Mouse (Mus musculus): ENCODE measurements around the gene Sdr39u1. TPM values are rescaled to one million over a fixed set of nuclear protein-coding genes. Genes with fewer than 3 reads are reported as not detected.

The Sdr39u1 gene
- 7.9 and 13.2 TPM in 2 replicates for polyA plus RNA-seq (2011; ENCODE audit: insufficient read depth, insufficient read length, low read depth, missing spikeins)

DNA sequence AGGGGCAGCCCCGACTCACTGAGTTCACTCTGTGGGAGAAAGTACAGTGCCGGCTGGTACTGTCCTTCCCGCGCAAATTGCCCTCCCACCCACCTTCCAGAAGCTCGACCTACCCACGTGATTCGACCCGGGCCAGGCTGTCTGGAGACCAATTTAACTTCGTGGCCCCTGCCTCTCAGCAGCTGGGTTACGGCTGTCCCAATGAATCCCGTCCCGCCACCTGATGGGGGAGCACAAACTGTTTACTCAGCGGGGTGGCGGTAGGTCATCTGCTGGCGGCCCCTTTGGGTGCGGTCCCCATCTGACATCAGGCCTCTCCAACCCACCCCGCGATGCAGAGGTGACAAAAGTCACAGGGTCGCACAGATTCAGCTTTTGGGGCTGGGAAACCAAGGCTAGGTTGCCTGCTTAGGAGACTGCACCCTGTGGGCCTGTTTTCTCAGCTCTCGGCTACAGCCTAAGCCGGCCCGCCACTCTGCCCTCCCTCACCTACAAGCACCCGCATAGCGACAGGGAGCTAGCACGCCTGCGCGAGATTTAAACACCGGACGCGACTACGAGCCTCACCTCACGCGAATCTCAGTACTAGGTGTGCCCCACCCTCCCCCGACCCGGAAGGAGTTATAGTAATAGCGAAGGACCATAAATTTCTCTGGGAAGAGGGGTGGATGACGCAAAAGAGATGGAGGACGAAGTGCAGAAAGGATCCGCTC lies at the start of gene Sdr39u1:
Gene Sdr39u1 (minus strand): TSS at position 593 of the 713 bp plus-strand sequence.
- no peak within 1 kb of the TSS for H3K27ac ChIP-seq (ENCODE audit: insufficient read depth, low read length)
- no peaks in the 10 kb centered on the region for H3K27me3 ChIP-seq (ENCODE audit: control insufficient read depth, insufficient read depth, low read length, poor library complexity, severe bottlenecking)
- peaks cover 10% of the 10 kb centered on the region for H3K36me3 ChIP-seq (ENCODE audit: control insufficient read depth, insufficient read depth, low read length, poor library complexity, severe bottlenecking)
- H3K4me1 ChIP-seq (ENCODE audit: control insufficient read depth, insufficient read depth, low read length), result peaks cover 2% of the 10 kb centered on the region
- peak within 1 kb of the TSS; percentile 45 for H3K4me3 ChIP-seq (ENCODE audit: low read depth, low read length)
- no peak for TF ChIP-seq EP300 (IDR thresholded peaks at IDR 0.05; ENCODE audit: insufficient read depth, low read depth, low read length)
- peak within 1 kb of the TSS; percentile 41 for H3K9ac ChIP-seq (ENCODE audit: low read depth, poor library complexity, severe bottlenecking)
- no peaks in the 10 kb centered on the region for H3K9me3 ChIP-seq (replicated peaks; ENCODE audit: control insufficient read depth, insufficient read depth, low read length, poor library complexity, severe bottlenecking)

DNA sequence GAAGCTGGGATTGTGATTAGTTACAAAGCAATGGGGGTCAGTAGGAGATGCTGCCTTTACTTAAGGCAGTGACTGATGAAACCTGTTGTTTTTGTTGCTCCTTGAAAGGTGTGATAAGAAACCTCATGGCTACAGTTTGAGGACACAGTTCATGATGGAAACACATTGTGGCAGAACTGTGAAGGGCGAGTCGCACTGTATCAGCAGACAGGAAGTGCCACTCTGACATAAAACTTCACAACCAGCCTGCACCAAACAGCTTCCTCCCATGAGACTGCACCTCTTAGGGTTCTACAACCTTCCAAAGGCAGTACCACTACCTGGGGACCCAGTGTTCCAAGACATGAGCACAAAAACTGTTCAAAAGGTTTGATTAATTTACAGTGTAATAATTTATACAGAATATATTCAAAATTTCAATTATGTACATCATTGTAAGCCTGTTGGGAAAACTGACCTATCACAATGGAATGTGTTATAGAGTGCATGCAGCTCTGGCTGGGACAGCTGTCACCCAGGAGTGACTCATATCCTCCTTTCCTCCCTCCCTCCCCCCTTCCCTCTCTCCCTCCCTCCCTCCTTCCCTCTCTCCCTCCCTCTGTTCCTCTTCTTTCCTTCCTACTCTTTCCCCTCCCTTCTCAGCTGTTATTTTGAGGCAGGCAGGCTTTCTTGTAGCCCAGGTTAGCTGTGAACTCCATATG lies 46.3 kb upstream of the Sdr39u1 start:
- TF ChIP-seq EP300 (IDR thresholded peaks at IDR 0.05; ENCODE audit: insufficient read depth, low read depth, low read length), result no peak
- TF ChIP-seq POLR2A (IDR thresholded peaks at IDR 0.05; ENCODE audit: insufficient read depth, low read length), result no peak
- no peak for TF ChIP-seq CTCF (IDR thresholded peaks at IDR 0.05; ENCODE audit: low read depth, low read length)
- Histone ChIP-seq H3K9me3 (replicated peaks; ENCODE audit: control insufficient read depth, insufficient read depth, low read length, poor library complexity, severe bottlenecking) (no peaks in the 10 kb centered on the region), H3K36me3 (ENCODE audit: control insufficient read depth, insufficient read depth, low read length, poor library complexity, severe bottlenecking) (no peaks in the 10 kb centered on the region), H3K4me3 (ENCODE audit: low read depth, low read length) (no peak overlapping the region), H3K9ac (ENCODE audit: low read depth, poor library complexity, severe bottlenecking) (no peak overlapping the region), H3K27me3 (ENCODE audit: control insufficient read depth, insufficient read depth, low read length, poor library complexity, severe bottlenecking) (no peaks in the 10 kb centered on the region), H3K4me1 (ENCODE audit: control insufficient read depth, insufficient read depth, low read length) (no peaks in the 10 kb centered on the region), H3K27ac (ENCODE audit: insufficient read depth, low read length) (no peak overlapping the region)

DNA sequence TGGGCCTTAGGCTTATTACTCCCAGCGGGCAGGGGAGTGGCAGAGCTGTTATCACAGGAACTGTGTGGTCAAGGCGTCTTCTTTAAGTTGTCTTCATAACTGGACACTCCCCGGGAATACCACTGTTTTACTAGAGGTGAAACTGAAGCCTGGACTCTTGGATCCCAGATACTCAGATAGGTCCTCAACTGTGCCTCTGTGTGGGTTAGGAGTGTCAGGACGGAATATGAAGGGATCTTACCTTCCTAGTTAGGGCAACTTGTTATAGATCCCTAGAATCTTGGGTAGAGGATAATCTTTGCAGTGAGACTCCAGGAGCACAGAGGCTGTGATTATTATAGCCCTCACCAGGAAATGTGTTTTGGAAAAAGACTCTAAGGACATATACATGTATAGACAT lies 44.5 kb upstream of the Sdr39u1 start, which contains the start of gene Cma1:
Gene Cma1 (minus strand): TSS at position 101 of the 400 bp plus-strand sequence.
- no peak for TF ChIP-seq CTCF (IDR thresholded peaks at IDR 0.05; ENCODE audit: low read depth, low read length)
- TF ChIP-seq POLR2A (IDR thresholded peaks at IDR 0.05; ENCODE audit: insufficient read depth, low read length), result no peak
- TF ChIP-seq EP300 (IDR thresholded peaks at IDR 0.05; ENCODE audit: insufficient read depth, low read depth, low read length), result no peak
- Histone ChIP-seq H3K4me3 (ENCODE audit: low read depth, low read length) (no peak within 1 kb of the TSS), H3K27ac (ENCODE audit: insufficient read depth, low read length) (no peak within 1 kb of the TSS), H3K9me3 (replicated peaks; ENCODE audit: control insufficient read depth, insufficient read depth, low read length, poor library complexity, severe bottlenecking) (no peaks in the 10 kb centered on the region), H3K27me3 (ENCODE audit: control insufficient read depth, insufficient read depth, low read length, poor library complexity, severe bottlenecking) (no peaks in the 10 kb centered on the region), H3K9ac (ENCODE audit: low read depth, poor library complexity, severe bottlenecking) (no peak within 1 kb of the TSS), H3K36me3 (ENCODE audit: control insufficient read depth, insufficient read depth, low read length, poor library complexity, severe bottlenecking) (no peaks in the 10 kb centered on the region), H3K4me1 (ENCODE audit: control insufficient read depth, insufficient read depth, low read length) (no peaks in the 10 kb centered on the region)

DNA sequence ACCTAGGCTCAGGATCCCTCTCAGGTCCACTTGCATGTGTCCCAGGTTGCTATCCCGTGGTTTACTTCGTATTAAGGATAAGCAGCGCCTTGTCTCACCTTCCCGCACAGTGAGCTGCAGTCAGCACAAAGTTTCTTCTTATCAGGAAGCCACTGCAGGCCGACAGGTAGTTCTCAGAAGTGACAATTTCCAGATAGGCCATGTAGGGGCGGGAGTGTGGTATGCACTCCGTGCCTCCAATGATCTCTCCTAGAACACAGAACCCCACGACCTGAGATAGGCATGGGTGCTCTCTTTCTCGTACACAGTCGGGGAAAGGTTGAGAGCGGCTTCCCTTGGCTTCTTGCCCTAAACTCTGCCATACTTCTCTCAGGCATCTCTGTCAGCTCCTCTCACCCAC lies 43.5 kb upstream of the Sdr39u1 start:
- Histone ChIP-seq H3K27ac (ENCODE audit: insufficient read depth, low read length) (no peak overlapping the region), H3K9ac (ENCODE audit: low read depth, poor library complexity, severe bottlenecking) (no peak overlapping the region), H3K4me3 (ENCODE audit: low read depth, low read length) (no peak overlapping the region), H3K36me3 (ENCODE audit: control insufficient read depth, insufficient read depth, low read length, poor library complexity, severe bottlenecking) (no peaks in the 10 kb centered on the region), H3K27me3 (ENCODE audit: control insufficient read depth, insufficient read depth, low read length, poor library complexity, severe bottlenecking) (no peaks in the 10 kb centered on the region), H3K9me3 (replicated peaks; ENCODE audit: control insufficient read depth, insufficient read depth, low read length, poor library complexity, severe bottlenecking) (no peaks in the 10 kb centered on the region), H3K4me1 (ENCODE audit: control insufficient read depth, insufficient read depth, low read length) (no peaks in the 10 kb centered on the region)
- TF ChIP-seq POLR2A (IDR thresholded peaks at IDR 0.05; ENCODE audit: insufficient read depth, low read length), result no peak
- no peak for TF ChIP-seq EP300 (IDR thresholded peaks at IDR 0.05; ENCODE audit: insufficient read depth, low read depth, low read length)
- TF ChIP-seq CTCF (IDR thresholded peaks at IDR 0.05; ENCODE audit: low read depth, low read length), result no peak

DNA sequence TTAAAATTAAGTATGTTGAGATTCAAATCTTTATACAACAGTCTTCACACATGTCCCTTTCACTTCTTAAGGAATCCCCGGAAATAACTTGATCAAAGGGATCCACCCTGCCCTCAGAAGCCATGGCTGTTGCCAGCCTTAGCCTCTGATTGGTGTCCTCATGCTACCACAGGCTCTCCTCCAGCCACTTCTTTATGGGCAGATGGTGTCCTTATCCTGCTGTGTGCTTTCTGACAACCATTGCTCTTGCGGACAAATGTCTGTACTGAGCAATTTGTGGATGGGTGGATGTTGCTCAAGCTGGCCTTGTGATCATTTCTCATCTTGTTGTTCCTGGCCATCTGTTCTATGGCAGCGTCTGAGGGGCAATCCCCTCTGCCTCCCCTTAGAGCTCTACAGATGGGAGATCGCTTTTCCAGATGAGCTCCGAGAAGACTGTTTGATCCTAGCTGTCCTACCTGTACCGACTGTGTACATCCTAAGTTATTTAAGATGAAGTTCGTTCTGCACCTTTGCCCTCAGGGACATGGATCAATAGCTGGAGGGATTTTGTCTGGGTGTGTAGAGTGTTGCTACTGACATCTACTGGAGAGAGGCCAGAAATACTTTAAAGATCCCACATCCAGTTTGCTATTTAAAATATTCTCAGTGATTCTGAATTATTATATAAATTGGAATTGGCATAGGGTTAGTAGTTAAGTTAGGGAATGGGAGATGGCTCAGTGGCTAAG lies 40.1 kb upstream of the Sdr39u1 start:
- no peaks in the 10 kb centered on the region for H3K4me1 ChIP-seq (ENCODE audit: control insufficient read depth, insufficient read depth, low read length)
- H3K9me3 ChIP-seq (replicated peaks; ENCODE audit: control insufficient read depth, insufficient read depth, low read length, poor library complexity, severe bottlenecking), result no peaks in the 10 kb centered on the region
- H3K36me3 ChIP-seq (ENCODE audit: control insufficient read depth, insufficient read depth, low read length, poor library complexity, severe bottlenecking), result no peaks in the 10 kb centered on the region
- no peak for TF ChIP-seq POLR2A (IDR thresholded peaks at IDR 0.05; ENCODE audit: insufficient read depth, low read length)
- no peak for TF ChIP-seq EP300 (IDR thresholded peaks at IDR 0.05; ENCODE audit: insufficient read depth, low read depth, low read length)
- TF ChIP-seq CTCF (IDR thresholded peaks at IDR 0.05; ENCODE audit: low read depth, low read length), result no peak
- no peak overlapping the region for H3K4me3 ChIP-seq (ENCODE audit: low read depth, low read length)
- no peaks in the 10 kb centered on the region for H3K27me3 ChIP-seq (ENCODE audit: control insufficient read depth, insufficient read depth, low read length, poor library complexity, severe bottlenecking)
- H3K9ac ChIP-seq (ENCODE audit: low read depth, poor library complexity, severe bottlenecking), result no peak overlapping the region
- no peak overlapping the region for H3K27ac ChIP-seq (ENCODE audit: insufficient read depth, low read length)
